Mouse (Mus musculus) erythroblast, embryonic 14.5 days (primary cell): ENCODE results near the gene Tiam2.

Experiments
- GATA1 ChIP-seq: IDR thresholded peaks from 2 replicates; pipeline ENCODE4 v1.6.1; 2012; ENCODE audit warnings: low read length, inconsistent platforms, mixed read lengths
- TAL1 ChIP-seq: IDR thresholded peaks from 3 replicates; pipeline ENCODE4 v1.6.1; 2012; ENCODE audit warnings: low read length, inconsistent platforms, mixed read lengths

GRCm38 (mm10) chr17:3315581-3315980 lies 10.8 kb upstream of the Tiam2 start:
- TF ChIP-seq TAL1 (no peak), GATA1 (no peak)
